Mouse (Mus musculus) CD4-positive helper T cell, adult 2 months (primary cell): ENCODE results near the gene Rgs8.

Source experiments
- DNase-seq: peaks from one replicate; pipeline ENCODE4 v3.0.0-alpha.2; 2012; ENCODE audit warnings: low read depth, missing footprints, low spot score

The Rgs8 gene

DNA sequence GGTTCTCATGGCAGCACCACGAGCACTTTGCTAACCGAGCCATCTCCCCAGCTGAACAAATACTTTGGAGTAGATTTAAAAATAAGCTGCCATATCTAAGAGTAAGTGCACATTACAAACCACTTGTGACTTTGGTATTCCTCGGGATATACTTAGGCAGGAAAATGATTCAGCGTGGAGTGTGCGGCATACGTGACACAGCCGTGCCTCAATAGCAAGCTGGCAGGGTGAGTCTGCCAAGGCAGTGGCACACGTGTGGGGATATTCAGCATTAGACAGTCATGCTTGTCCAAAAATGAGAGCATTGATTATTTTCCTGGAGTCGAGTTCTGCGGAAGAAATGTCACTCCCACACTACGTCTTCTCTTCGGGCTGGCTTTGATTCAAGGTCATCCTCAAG, 21.1 kb downstream of the Rgs8 start:
- no peak for DNase-seq

GRCm38 (mm10) chr1:153675591-153675990, 22.8 kb downstream of the Rgs8 start:
- DNase-seq = peak; percentile 7

- no peak for DNase-seq
These were observed 24.8 kb downstream of the Rgs8 start for GRCm38 (mm10) chr1:153677635-153678034.

GRCm38 (mm10) chr1:153679147-153679546, 26.3 kb downstream of the Rgs8 start:
- no peak for DNase-seq

- no peak for DNase-seq
These were observed 26.8 kb downstream of the Rgs8 start for GRCm38 (mm10) chr1:153679653-153680052.

- DNase-seq = peak; percentile 11
These were observed 27.5 kb downstream of the Rgs8 start for GRCm38 (mm10) chr1:153680363-153680762.

- DNase-seq = no peak
These were observed 28.2 kb downstream of the Rgs8 start for GRCm38 (mm10) chr1:153681036-153681435.

DNA sequence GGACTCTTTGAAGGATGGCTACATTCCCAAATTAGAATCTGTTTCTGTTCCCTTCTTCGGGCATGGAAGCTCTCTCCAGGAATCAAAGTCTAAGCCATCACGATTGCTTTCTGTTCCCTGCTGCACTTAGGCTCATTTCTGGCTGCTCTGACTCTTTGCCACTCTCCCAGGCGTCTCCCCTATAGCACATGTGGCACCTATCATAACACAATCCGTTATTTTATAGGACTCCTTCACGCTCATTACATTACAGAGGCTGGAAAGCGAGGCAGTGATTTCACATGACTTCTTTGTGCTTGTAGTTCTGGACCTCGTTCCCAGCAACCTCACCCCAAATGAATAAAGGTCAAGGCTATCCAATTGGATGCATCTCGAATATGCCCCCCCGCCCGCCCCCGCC, 30.4 kb downstream of the Rgs8 start:
- DNase-seq = no peak

- DNase-seq = no peak
These were observed 32.8 kb downstream of the Rgs8 start for GRCm38 (mm10) chr1:153685630-153686029.

GRCm38 (mm10) chr1:153692526-153692925, 39.7 kb downstream of the Rgs8 start:
- DNase-seq = no peak

DNA sequence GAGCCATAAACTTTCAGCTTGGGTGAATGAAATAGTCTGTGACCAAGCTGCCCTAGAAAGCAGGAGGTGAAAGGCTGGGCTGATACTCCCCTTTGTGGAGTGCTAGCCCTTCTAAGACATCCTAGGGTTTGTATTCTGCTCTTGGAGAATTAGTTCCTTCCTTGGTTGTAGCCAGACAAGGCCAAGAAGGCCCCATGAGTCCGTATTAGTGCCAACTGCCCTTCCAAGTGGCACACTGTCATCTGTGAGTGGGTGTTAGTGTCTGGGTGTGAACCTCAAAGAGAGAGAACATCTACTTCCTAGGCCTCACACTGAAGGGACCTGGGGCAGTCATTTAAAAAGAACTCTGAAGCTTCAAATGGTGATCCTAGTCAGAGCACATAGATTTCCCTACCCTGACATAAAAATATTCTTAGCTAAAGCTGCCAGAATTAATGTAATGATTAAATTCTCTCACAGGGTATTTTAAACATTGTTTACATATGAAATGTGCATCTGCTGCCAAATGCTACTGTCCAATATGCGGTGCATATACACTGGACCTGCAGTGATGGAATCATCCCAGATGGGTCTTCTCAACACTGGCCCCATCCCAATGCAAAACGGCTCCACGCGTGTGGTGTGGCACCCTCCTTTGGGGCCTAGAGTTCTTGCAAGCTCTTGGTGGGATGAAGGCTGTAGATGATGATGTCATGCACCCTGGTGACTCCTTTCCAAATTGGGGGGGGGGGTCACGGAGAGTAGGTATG, 41.7 kb downstream of the Rgs8 start:
- DNase-seq = no peak

DNA sequence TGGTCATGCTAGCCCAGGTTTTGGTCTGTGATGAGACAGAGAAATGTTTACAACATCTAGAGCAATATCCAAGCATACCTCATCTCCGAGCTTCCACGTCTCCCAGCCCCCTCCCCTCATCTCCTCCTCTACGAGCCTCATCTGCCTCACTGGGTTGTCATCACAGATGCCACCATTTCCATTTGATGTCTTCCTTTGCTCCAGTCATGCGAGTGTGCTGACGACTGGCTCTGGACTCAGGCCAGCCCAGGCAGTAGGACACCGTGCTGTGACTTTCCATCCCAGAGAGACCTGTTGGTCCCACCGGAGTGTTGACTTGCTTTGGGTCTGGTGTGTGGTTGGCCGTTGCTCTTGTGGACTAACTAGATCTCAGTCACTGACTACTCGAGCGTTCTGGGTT, 42.6 kb downstream of the Rgs8 start:
- no peak for DNase-seq

- no peak for DNase-seq
These were observed 43.3 kb downstream of the Rgs8 start for GRCm38 (mm10) chr1:153696093-153696492.

DNA sequence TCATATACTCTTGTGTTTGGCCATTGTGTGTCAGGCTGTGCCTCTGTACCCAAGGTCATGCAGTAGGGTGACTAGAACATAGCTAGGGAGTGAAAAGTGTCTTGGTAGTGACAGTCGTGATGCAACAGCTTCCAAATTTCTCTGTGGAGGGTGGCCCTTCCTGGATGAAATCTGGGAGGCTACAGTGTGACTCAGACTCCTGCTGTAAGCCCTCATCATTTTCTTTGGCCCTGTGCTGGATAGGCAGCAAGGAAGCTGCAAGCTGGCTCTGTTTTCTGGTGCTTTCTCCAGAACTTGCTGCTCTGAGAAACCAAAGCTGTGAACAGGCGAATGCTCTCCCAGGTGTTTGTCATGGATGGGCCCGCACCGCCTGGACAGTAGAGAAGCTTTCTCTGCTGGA, 43.7 kb downstream of the Rgs8 start:
- DNase-seq = no peak

DNA sequence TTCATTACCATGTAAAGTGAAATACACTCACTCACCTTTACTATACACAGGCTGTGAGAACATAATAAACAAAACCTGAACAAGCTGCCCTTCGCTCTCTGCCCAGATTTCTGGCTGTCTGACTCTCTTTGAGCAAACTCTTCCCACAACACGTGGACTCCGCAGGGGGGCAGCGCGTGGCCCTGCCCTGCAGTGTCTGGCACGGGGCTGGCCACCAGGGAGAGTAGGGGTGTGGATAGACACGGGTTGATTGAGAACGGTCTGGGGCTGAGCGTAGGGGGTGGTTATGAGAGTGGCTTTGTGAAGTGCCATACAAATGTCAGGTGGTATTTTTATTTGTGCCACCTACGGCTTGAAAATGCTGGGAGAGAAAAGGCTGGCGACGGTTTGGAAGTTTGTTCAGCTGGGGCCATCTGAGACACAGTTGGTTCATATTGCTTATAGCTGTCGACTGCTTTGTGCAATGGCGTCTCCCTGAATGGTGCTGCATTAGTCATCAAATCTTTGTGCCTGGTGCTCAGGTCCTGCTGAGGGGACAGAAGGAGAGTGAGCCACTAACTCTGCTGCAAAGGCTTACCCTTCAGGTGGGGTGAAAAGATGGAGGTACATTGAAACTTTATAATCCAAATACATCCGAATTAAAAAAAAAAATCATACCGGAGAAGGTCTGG, 44.9 kb downstream of the Rgs8 start:
- no peak for DNase-seq

DNA sequence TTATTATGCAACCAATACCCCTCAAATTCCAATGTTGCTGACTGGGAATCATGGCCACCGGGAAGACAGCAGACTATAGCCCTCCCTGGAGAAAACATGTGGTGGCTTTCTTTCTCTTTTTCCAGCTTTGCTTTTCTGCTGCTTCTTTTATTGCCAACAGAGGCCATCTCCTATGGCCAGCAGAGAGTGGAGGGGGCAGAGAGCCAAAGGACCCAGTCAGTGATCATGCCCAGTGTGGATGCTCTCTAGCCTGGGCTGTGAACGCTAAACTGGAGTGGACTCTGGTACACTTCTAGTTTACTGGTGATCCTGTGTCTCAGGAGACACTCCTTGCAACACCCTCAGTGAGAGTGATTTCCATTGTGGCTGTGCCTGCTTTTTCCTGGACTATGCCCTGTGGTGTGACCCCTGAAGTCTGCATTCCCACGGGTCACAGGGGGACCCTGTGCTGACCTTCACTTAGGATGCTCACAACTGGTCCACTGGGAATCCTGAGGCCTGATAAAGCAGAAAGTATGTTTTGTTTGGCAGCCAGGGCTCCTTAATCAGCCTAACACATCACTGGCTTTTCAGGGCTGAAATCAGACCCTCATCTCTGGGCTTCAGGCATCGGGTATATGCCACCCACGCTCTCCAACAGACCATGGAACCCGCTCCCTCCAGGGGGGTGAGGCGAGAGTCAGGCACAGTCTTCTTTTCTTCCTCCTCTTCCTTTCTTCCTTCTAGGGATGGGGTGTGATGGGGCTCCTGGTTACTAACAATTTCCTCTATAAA, 45.7 kb downstream of the Rgs8 start:
- no peak for DNase-seq

DNA sequence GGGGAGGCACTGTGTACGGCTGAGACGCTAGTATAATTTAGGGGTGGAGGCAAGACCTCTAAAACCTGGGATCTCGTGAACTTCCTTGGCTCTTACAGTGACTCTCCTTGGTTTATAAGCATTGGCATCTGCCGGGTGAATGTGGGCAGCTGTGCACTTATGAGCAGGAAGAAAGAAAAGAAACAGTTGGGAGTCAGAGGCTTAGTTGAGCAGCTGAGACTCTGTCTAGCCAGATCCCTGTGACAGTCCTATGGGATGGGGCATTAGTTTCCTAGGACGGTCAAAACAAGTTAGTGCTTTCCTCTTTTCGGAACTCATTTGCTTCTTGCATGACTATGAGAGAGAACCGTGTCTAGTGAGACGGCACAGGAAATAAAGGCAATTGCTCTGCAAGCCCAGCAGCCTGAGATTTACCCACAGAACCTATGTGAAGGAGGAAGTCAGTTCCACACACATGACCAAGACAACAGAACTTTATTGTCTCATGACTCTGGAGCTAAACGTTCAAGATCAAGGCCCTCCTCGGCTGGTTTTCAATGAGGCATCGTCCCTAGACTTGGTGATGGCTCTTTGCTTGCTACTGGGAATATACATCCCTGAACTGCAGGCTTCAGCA, 47.7 kb downstream of the Rgs8 start:
- no peak for DNase-seq

GRCm38 (mm10) chr1:153701461-153701860, 48.6 kb downstream of the Rgs8 start:
- DNase-seq = no peak

DNA sequence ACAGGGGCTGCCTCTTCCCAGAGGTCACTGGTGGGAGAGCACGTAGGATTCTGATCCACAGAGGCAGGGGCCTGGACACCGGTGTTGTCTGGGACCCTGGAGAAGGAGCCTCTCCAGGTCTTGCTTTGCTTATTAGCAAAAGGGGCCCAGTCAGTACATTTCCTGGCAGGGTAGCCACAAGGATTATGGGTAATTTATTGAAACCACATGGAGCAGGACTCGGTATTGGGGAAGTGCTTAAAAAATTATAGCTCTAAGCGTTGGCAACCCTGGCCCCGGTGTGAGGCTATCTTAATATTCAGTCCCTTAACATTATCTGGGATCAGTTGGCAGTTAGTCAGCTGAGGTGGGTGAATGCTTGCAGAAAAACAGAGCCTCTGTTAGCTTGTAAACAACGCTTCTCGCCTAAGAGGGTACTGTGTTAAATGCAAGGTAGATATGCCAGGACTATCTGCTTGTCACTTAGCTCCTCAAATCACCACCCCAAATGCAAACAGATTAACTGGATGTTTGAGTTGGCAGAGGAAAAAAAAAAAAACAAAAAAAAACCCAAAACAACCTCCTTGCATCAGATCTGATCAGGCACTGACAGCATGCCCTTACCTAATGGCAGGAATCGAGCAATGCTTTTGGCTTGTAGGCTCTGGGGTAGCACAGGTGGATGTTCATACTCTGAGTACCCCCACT, 49.5 kb downstream of the Rgs8 start:
- no peak for DNase-seq

GRCm38 (mm10) chr1:153702853-153703410, 50.1 kb downstream of the Rgs8 start:
- peak; percentile 8 for DNase-seq

GRCm38 (mm10) chr1:153703445-153703991, 50.7 kb downstream of the Rgs8 start:
- DNase-seq = no peak
